8 mouse cellular contexts compared by ENCODE assay signal in the genomic region with DNA sequence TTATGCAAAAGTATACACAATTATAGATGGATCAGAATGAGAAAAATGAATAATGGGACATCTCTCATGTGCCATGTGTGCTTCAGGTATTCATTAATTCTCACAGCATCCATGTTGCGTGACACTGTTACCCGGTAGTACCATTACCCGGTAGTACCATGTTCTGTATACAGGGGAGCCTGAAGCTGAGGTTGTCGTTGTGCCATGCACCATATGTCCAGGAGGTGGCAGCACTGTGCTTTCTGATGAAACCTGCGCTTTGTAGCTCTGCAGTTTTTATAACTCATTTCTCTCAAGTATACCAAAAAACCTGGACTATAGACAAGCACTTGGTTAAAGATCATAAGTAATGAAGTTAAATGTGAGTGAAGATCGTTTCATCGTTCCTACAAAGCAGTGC. TPM values are rescaled to one million over a fixed set of nuclear protein-coding genes. Genes with fewer than 3 reads are reported as not detected.
A peak's percentile ranks its signal among the peaks of the same experiment; 100 is the strongest.
DNase-seq lines count a peak whose midpoint lies in the region; ATAC-seq lines count a peak whose summit lies in the region.

No protein-coding gene starts in this region.

- 36% methylated on average over 7 of the region's 7 CpGs for WGBS in midbrain, embryonic 10.5 days

- no peaks in the 10 kb centered on the region for H3K4me1 ChIP-seq in midbrain, embryonic 10.5 days

- H3K4me3 ChIP-seq in midbrain, embryonic 10.5 days = no peak overlapping the region

- H3K27me3 ChIP-seq in midbrain, embryonic 10.5 days (ENCODE audit: low read depth, poor library complexity, severe bottlenecking) = no peaks in the 10 kb centered on the region

- no peaks in the 10 kb centered on the region for H3K36me3 ChIP-seq in midbrain, embryonic 10.5 days

- H3K9me3 ChIP-seq in midbrain, embryonic 10.5 days (replicated peaks) = no peaks in the 10 kb centered on the region

- peak; percentile 99 for ATAC-seq in inflammation-experienced regulatory T-cells, adult 6 months

- intact Hi-C loops in left cerebral cortex, postnatal 10 days (cut with DNase I) = loop anchor here (5.0 to 10.0 kb wide), 2 partner anchors 45 to 1017 kb away; no protein-coding TSS in a partner anchor

- no peak overlapping the region for H3K27ac ChIP-seq in midbrain, embryonic 10.5 days (replicated peaks)

- DNase-seq in WW6 (ENCODE audit: low read depth, low spot score) = peak; percentile 65
- peak; percentile 94 to 97 for DNase-seq in cerebellum, postnatal 10 days
- peak; percentile 71 to 91 for DNase-seq in frontal cortex, postnatal 14 days (ENCODE audit: low spot score in 2 of 2)
- peak; percentile 80 to 86 for DNase-seq in left cerebral cortex, postnatal 10 days (ENCODE audit: extremely low spot score in 1 of 2, low spot score in 2 of 2)
- DNase-seq in midbrain, embryonic 10.5 days (ENCODE audit: low spot score) = peak; percentile 71
- peak; percentile 96 for DNase-seq in right cerebral cortex, postnatal 4 days
- DNase-seq in yolk sac, embryonic 10.5 days (ENCODE audit: low spot score) = peak; percentile 59

RNA-seq across cellular contexts. Expression of gene Irak4, which starts 14.0 kb away (rescaled TPM):
- 10 to 100 TPM; 33.4 to 36.6 (median 35.7) TPM for polyA plus RNA-seq in inflammation-experienced regulatory T-cells, adult 6 months (2017; shearing (Covaris generic))
- 1 to 10 TPM; 1.6 TPM for total RNA-seq in left cerebral cortex, postnatal 10 days (2021)
- polyA plus RNA-seq in midbrain, embryonic 10.5 days (2016; fragmentation: Nextera tagmentation; extraction: Ambion mirVana) = 2.4 and 3.3 TPM in 2 replicates

RNA-seq across cellular contexts. Expression of gene Pus7l, which starts 14.1 kb away (rescaled TPM):
- 10 to 100 TPM in 1 of 3 experiments, 1 to 10 TPM in 2; 6.7 to 10.6 (median 9.8) TPM for polyA plus RNA-seq in inflammation-experienced regulatory T-cells, adult 6 months (2017; shearing (Covaris generic))
- total RNA-seq in left cerebral cortex, postnatal 10 days (2021) = 1 to 10 TPM; 4.3 to 4.6 TPM
- polyA plus RNA-seq in midbrain, embryonic 10.5 days (2016; fragmentation: Nextera tagmentation; extraction: Ambion mirVana) = 8.8 and 9.0 TPM in 2 replicates

RNA-seq across cellular contexts. Expression of gene Twf1, which starts 32.2 kb away (rescaled TPM):
- polyA plus RNA-seq in inflammation-experienced regulatory T-cells, adult 6 months (2017; shearing (Covaris generic)) = 10 to 100 TPM; 55.1 to 60.8 (median 58.3) TPM
- total RNA-seq in left cerebral cortex, postnatal 10 days (2021) = 10 to 100 TPM; 43.3 to 49.7 TPM
- 91.0 and 104 TPM in 2 replicates for polyA plus RNA-seq in midbrain, embryonic 10.5 days (2016; fragmentation: Nextera tagmentation; extraction: Ambion mirVana)
